Mouse (Mus musculus): ENCODE data around the gene St6galnac5. TPM values are rescaled to one million over a fixed set of nuclear protein-coding genes. Genes with fewer than 3 reads are reported as not detected.

Gene St6galnac5
- polyA plus RNA-seq, 1 experiment from 2014 or later: 0.51 TPM

GRCm38 (mm10) chr3:152831974-152832373 is 150.1 kb downstream of the St6galnac5 start:
- WGBS: 78% methylated on average over 9 of the region's 9 CpGs
- H3K4me1 ChIP-seq (ENCODE audit: insufficient read depth): no peaks in the 10 kb centered on the region
- no peak overlapping the region for H3K4me3 ChIP-seq (ENCODE audit: low read depth, low read length)
- H3K4me2 ChIP-seq: no peak overlapping the region
- no peak for ATAC-seq (ENCODE audit: insufficient read depth)
- no peak overlapping the region for H3K27ac ChIP-seq (ENCODE audit: low read depth)
- no peaks in the 10 kb centered on the region for H3K36me3 ChIP-seq (ENCODE audit: insufficient read depth)
- TF ChIP-seq CTCF (IDR thresholded peaks at IDR 0.05; ENCODE audit: low read depth): no peak
- no peak for DNase-seq
- H3K9ac ChIP-seq: no peak overlapping the region
- H3K9me3 ChIP-seq (ENCODE audit: low read depth, low read length): no peaks in the 10 kb centered on the region
- no peaks in the 10 kb centered on the region for H3K27me3 ChIP-seq (ENCODE audit: insufficient read depth, low read length)

- Histone ChIP-seq H3K9ac (no peak overlapping the region), H3K27me3 (ENCODE audit: insufficient read depth, low read length) (no peaks in the 10 kb centered on the region), H3K4me1 (ENCODE audit: insufficient read depth) (no peaks in the 10 kb centered on the region), H3K4me3 (ENCODE audit: low read depth, low read length) (no peak overlapping the region), H3K36me3 (ENCODE audit: insufficient read depth) (no peaks in the 10 kb centered on the region), H3K4me2 (no peak overlapping the region), H3K9me3 (ENCODE audit: low read depth, low read length) (no peaks in the 10 kb centered on the region), H3K27ac (ENCODE audit: low read depth) (no peak overlapping the region)
- ATAC-seq (ENCODE audit: insufficient read depth) (no peak), DNase-seq (peak; percentile 65)
- no peak for TF ChIP-seq CTCF (IDR thresholded peaks at IDR 0.05; ENCODE audit: low read depth)
- 62% methylated on average over 3 of the region's 3 CpGs for WGBS
Measured at GRCm38 (mm10) chr3:152831377-152831776, 150.7 kb downstream of the St6galnac5 start.

DNA sequence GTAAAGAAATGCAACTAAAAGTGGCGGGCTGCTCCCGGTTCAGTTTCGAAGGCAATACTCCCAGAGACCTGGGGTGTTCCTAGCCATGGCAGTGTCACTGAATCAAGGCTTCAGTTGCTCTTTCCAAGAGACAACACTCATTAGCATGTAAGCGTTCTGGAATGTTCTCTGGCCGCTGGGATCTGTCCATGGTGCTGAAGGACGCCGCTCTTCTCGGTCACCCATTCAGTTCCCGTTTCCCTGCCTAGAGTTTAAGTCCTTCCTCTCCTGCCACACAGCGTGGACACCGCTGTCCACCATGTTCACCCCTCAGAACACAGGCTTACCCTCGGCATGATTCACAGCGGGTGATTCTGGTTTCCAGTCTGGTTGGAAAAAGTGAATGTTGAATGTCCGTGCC is 160.8 kb downstream of the St6galnac5 start:
- Histone ChIP-seq H3K4me3 (ENCODE audit: low read depth, low read length) (no peak overlapping the region), H3K4me2 (no peak overlapping the region), H3K27ac (ENCODE audit: low read depth) (no peak overlapping the region), H3K4me1 (ENCODE audit: insufficient read depth) (no peaks in the 10 kb centered on the region), H3K9me3 (ENCODE audit: low read depth, low read length) (no peaks in the 10 kb centered on the region), H3K9ac (no peak overlapping the region), H3K36me3 (ENCODE audit: insufficient read depth) (no peaks in the 10 kb centered on the region), H3K27me3 (ENCODE audit: insufficient read depth, low read length) (no peaks in the 10 kb centered on the region)
- WGBS: 57% methylated on average over 14 of the region's 14 CpGs
- peak; percentile 94 for DNase-seq
- peak; percentile 70; the same call in 1 of the 2 replicates for ATAC-seq (ENCODE audit: insufficient read depth)
- TF ChIP-seq CTCF (IDR thresholded peaks at IDR 0.05; ENCODE audit: low read depth): no peak

DNA sequence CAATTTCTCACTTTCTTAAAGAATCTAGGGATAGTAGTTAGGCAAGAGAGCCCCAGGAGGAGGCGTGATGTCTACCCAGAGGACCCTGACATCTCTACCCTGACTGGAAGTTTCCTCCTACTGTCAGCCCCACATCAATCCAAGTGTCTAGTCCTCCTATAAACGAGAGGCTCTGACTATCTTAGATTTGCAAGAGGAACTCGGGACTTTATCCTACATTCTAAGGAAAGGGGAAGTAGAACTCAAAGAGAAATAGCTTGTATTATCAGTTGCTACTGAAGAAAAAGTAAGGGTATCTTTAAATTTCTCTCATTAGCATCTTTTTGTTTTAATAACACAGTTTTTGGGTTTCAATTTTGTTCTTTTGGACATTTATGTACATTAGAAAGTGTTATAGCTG is 161.6 kb downstream of the St6galnac5 start:
- Histone ChIP-seq H3K4me1 (ENCODE audit: insufficient read depth) (no peaks in the 10 kb centered on the region), H3K4me2 (no peak overlapping the region), H3K4me3 (ENCODE audit: low read depth, low read length) (no peak overlapping the region), H3K27ac (ENCODE audit: low read depth) (no peak overlapping the region), H3K9ac (no peak overlapping the region), H3K36me3 (ENCODE audit: insufficient read depth) (no peaks in the 10 kb centered on the region), H3K27me3 (ENCODE audit: insufficient read depth, low read length) (no peaks in the 10 kb centered on the region), H3K9me3 (ENCODE audit: low read depth, low read length) (no peaks in the 10 kb centered on the region)
- TF ChIP-seq CTCF (IDR thresholded peaks at IDR 0.05; ENCODE audit: low read depth): no peak
- ATAC-seq (ENCODE audit: insufficient read depth) (no peak), DNase-seq (no peak)
- WGBS: 60% methylated on average over 3 of the region's 3 CpGs

- Histone ChIP-seq H3K27ac (ENCODE audit: low read depth) (no peak overlapping the region), H3K4me1 (ENCODE audit: insufficient read depth) (no peaks in the 10 kb centered on the region), H3K36me3 (ENCODE audit: insufficient read depth) (no peaks in the 10 kb centered on the region), H3K4me2 (no peak overlapping the region), H3K4me3 (ENCODE audit: low read depth, low read length) (no peak overlapping the region), H3K27me3 (ENCODE audit: insufficient read depth, low read length) (no peaks in the 10 kb centered on the region), H3K9me3 (ENCODE audit: low read depth, low read length) (no peaks in the 10 kb centered on the region), H3K9ac (no peak overlapping the region)
- whole genome bisulfite sequencing: 70% methylated on average over 5 of the region's 5 CpGs
- no peak for TF ChIP-seq CTCF (IDR thresholded peaks at IDR 0.05; ENCODE audit: low read depth)
- no peak for ATAC-seq (ENCODE audit: insufficient read depth)
- peak; percentile 29 for DNase-seq
Measured at GRCm38 (mm10) chr3:152815110-152815509, 166.9 kb downstream of the St6galnac5 start.

DNA sequence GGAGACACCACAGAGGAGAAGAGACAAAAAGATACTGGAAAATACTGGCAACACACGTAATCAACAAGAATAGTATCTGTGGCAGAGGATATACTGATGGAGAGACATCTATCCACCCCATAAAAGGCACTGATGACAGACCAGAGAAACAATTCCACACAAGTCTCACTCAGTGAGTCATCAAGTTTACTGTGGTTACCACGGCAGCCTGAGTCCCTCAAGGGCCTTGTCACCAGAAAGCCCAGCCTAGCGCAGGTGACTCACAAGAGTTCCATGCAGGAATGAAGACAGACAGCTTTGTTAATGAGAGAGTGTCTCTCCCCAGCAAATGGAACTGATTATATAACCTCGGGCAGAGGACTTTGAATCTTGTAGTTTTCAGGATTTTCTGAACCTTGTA is 168.1 kb downstream of the St6galnac5 start:
- Histone ChIP-seq H3K36me3 (ENCODE audit: insufficient read depth) (no peaks in the 10 kb centered on the region), H3K4me1 (ENCODE audit: insufficient read depth) (no peaks in the 10 kb centered on the region), H3K27ac (ENCODE audit: low read depth) (no peak overlapping the region), H3K4me2 (no peak overlapping the region), H3K9ac (no peak overlapping the region), H3K27me3 (ENCODE audit: insufficient read depth, low read length) (no peaks in the 10 kb centered on the region), H3K4me3 (ENCODE audit: low read depth, low read length) (no peak overlapping the region), H3K9me3 (ENCODE audit: low read depth, low read length) (no peaks in the 10 kb centered on the region)
- DNase-seq (no peak), ATAC-seq (ENCODE audit: insufficient read depth) (no peak)
- no peak for TF ChIP-seq CTCF (IDR thresholded peaks at IDR 0.05; ENCODE audit: low read depth)
- WGBS: 50% methylated on average over 4 of the region's 4 CpGs

- Histone ChIP-seq H3K4me1 (ENCODE audit: insufficient read depth) (no peaks in the 10 kb centered on the region), H3K27me3 (ENCODE audit: insufficient read depth, low read length) (no peaks in the 10 kb centered on the region), H3K4me2 (no peak overlapping the region), H3K9ac (no peak overlapping the region), H3K9me3 (ENCODE audit: low read depth, low read length) (0 out of 2 replicates have a peak, but pooled peaks cover under 1% of the 10 kb centered on the region), H3K27ac (ENCODE audit: low read depth) (no peak overlapping the region), H3K36me3 (ENCODE audit: insufficient read depth) (no peaks in the 10 kb centered on the region), H3K4me3 (ENCODE audit: low read depth, low read length) (no peak overlapping the region)
- peak; percentile 60 for TF ChIP-seq CTCF (IDR thresholded peaks at IDR 0.05; ENCODE audit: low read depth)
- DNase-seq (peak; percentile 70), ATAC-seq (ENCODE audit: insufficient read depth) (no peak)
- 75% methylated on average over 9 of the region's 9 CpGs for WGBS
Measured at GRCm38 (mm10) chr3:152799738-152800431, 182.2 kb downstream of the St6galnac5 start.
